Mouse (Mus musculus): ENCODE results near the gene Prr22. TPM values are rescaled to one million over a fixed set of nuclear protein-coding genes. Genes with fewer than 3 reads are reported as not detected.
A peak's percentile ranks its signal among the peaks of the same experiment; 100 is the strongest.

Gene Prr22
- polyA plus RNA-seq, 1 experiment from 2014 or later: 1.0 TPM

DNA sequence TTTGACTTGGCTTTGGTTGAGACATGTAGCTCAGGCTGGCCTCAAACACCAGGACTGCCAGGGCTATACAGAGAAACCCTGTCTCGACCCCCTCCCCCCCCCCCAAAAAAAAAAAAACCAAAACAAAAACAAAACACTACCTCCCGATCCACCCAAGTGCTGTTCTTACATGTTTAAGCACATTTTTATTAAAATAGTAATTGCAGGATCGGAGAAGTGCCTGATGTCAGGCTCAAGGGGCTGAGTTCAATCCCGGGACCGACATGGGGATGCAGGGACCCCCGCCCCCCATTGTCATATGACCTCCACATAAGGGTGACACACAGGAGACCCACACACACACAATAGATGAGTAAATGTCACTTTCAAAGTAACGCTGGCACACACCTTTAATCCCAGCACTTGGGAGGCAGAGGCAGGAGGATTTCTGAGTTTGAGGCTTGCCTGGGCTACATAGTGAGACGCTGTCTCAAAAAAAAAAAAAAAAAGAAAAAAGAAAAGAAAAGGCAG, 6.3 kb upstream of the Prr22 start:
- no peaks in the 10 kb centered on the region for H3K9me3 ChIP-seq (replicated peaks; ENCODE audit: control insufficient read depth, low read length)
- WGBS (ENCODE audit: insufficient replicate concordance): 66% methylated on average over 8 of the region's 8 CpGs
- peak overlapping the region; percentile 71 for H3K4me2 ChIP-seq
- no peak for ATAC-seq (replicated peaks; ENCODE audit: insufficient number of reproducible peaks, low FRiP score, low TSS enrichment)
- peak overlapping the region; percentile 77 for H3K4me3 ChIP-seq (ENCODE audit: low read depth, low read length)
- H3K27ac ChIP-seq (ENCODE audit: low read depth, low read length): peak overlapping the region; percentile 97; the same call in 1 of the 2 replicates
- H3K27me3 ChIP-seq (ENCODE audit: control insufficient read depth, insufficient read depth, low read length): peaks cover 2% of the 10 kb centered on the region; the same call in 1 of the 2 replicates
- no peak overlapping the region for H3K9ac ChIP-seq (ENCODE audit: low read depth, low read length)
- peaks cover 24% of the 10 kb centered on the region for H3K4me1 ChIP-seq (ENCODE audit: control insufficient read depth, insufficient read depth, low read length)
- peaks cover 18% of the 10 kb centered on the region for H3K36me3 ChIP-seq (ENCODE audit: control insufficient read depth, insufficient read depth, low read length)

DNA sequence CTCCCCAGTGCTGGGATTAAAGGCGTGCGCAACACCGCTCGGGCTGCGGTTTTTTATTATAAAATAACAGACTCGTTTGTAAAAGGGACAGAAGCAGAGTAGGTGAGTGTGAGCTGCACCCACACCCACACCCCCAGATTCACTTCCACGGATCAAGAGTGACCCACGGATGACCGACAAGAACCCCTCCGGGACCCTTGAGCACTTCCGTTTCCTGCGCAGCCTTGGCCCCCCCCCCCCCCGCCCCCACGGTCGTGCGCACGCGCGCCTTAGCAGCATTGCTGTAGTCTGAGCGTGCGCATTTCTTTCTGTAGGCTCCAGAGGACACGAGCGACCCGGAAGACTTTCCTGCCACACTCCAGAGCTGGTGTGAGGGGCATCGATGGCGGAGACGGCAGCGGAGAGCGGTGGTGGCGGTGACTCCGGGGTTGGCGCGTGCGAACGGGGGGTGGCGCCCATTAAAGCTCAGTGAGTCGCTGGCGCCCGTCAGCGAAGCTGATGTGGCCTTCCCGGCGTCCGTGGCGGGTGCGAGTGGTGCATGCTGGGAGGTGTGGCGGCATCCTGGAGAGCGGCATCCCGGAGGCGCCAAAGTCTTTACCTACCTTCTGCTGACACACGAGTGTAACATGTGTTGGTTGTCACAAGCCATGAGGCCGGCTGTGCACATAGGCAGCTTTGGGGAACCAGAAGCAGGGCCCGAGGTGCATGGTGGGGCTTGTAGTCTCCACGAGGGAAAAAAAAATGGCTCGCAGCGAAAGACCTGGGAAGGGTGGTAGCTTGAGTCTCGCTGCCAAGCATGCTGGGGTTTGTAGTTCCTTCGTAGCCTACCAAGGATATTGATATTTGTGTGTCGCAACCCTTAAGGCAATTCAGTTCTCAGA, 5.3 kb upstream of the Prr22 start, which contains the start of gene Dus3l:
Gene Dus3l, plus strand, starts transcription at position 284 of the 881 bp plus-strand sequence.
- Histone ChIP-seq H3K36me3 (ENCODE audit: control insufficient read depth, insufficient read depth, low read length) (peaks cover 24% of the 10 kb centered on the region), H3K9ac (ENCODE audit: low read depth, low read length) (peak within 1 kb of the TSS; percentile 92), H3K27me3 (ENCODE audit: control insufficient read depth, insufficient read depth, low read length) (no peaks in the 10 kb centered on the region; the same call in 1 of the 2 replicates), H3K9me3 (replicated peaks; ENCODE audit: control insufficient read depth, low read length) (no peaks in the 10 kb centered on the region), H3K4me2 (peak within 1 kb of the TSS; percentile 71), H3K4me1 (ENCODE audit: control insufficient read depth, insufficient read depth, low read length) (peaks cover 22% of the 10 kb centered on the region), H3K4me3 (ENCODE audit: low read depth, low read length) (peak within 1 kb of the TSS; percentile 77), H3K27ac (ENCODE audit: low read depth, low read length) (peak within 1 kb of the TSS; percentile 97)
- WGBS (ENCODE audit: insufficient replicate concordance): 2% methylated on average over 58 of the region's 58 CpGs
- ATAC-seq (replicated peaks; ENCODE audit: insufficient number of reproducible peaks, low FRiP score, low TSS enrichment): peak; percentile 68

DNA sequence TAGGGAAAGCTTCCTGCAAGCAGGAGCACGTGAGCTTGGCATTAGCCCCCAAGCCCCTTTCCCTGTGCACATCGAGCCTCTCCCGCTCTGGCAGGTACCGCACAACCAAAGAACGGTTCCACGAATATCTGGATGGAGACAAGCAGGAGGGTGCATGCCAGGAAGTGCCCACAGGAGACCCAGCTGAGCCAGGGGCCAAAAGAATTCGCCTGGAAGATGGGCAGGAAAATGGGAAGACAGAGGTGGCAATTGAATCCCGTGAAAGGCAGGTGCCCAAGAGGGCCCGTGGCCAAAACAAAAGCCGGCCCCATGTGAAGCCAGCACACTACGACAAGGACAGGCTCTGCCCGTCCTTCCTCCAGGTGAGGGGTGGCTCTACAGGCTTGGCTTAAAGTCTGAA, 4.6 kb upstream of the Prr22 start:
- Histone ChIP-seq H3K9me3 (replicated peaks; ENCODE audit: control insufficient read depth, low read length) (no peaks in the 10 kb centered on the region), H3K4me3 (ENCODE audit: low read depth, low read length) (peak overlapping the region; percentile 77), H3K4me2 (peak overlapping the region; percentile 71), H3K4me1 (ENCODE audit: control insufficient read depth, insufficient read depth, low read length) (peaks cover 22% of the 10 kb centered on the region), H3K36me3 (ENCODE audit: control insufficient read depth, insufficient read depth, low read length) (peaks cover 24% of the 10 kb centered on the region), H3K27ac (ENCODE audit: low read depth, low read length) (0 out of 2 replicates have a peak overlapping the region, but pooled peaks have one; percentile 97), H3K9ac (ENCODE audit: low read depth, low read length) (peak overlapping the region; percentile 92), H3K27me3 (ENCODE audit: control insufficient read depth, insufficient read depth, low read length) (no peaks in the 10 kb centered on the region; the same call in 1 of the 2 replicates)
- 51% methylated on average over 12 of the region's 12 CpGs for WGBS (ENCODE audit: insufficient replicate concordance)
- no peak for ATAC-seq (replicated peaks; ENCODE audit: insufficient number of reproducible peaks, low FRiP score, low TSS enrichment)

DNA sequence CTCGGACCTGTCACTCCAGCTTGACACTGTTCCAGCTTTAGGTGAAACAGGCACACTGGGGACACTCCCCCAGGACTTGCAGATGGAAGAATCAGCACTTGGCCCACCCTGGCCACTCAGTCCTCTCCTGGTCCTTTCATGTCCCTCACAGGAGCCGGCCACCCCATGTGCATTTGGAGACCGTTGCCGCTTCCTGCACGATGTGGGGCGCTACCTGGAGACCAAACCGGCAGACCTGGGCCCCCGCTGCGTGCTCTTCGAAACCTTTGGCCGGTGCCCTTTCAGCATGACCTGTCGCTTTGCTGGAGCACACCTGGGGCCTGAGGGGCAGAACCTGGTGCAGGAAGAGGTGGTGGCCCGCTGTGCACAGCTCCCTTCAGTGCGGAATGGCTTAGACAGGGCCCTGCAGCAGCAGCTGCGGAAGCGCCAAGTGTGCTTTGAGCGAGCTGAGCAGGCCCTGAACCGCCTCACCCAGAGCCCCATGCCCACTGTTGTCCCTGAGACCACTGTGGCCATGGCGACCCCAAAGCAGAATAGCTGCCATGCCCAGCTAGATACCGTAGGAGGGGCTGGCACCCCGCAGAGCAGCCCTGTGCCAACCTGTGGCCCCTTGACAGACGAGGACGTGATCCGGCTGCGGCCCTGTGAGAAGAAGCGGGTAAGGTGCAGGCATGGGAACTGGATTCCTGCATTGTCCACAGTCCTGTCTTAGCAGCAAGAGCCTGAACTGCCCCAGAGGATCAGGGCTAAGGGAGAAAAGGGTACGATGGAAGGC, 3.2 kb upstream of the Prr22 start:
- no peaks in the 10 kb centered on the region for H3K9me3 ChIP-seq (replicated peaks; ENCODE audit: control insufficient read depth, low read length)
- H3K4me2 ChIP-seq: no peak overlapping the region
- no peak overlapping the region for H3K27ac ChIP-seq (ENCODE audit: low read depth, low read length)
- H3K9ac ChIP-seq (ENCODE audit: low read depth, low read length): no peak overlapping the region
- no peak for ATAC-seq (replicated peaks; ENCODE audit: insufficient number of reproducible peaks, low FRiP score, low TSS enrichment)
- peaks cover 26% of the 10 kb centered on the region for H3K36me3 ChIP-seq (ENCODE audit: control insufficient read depth, insufficient read depth, low read length)
- H3K27me3 ChIP-seq (ENCODE audit: control insufficient read depth, insufficient read depth, low read length): no peaks in the 10 kb centered on the region; the same call in 1 of the 2 replicates
- 96% methylated on average over 27 of the region's 27 CpGs for WGBS (ENCODE audit: insufficient replicate concordance)
- no peak overlapping the region for H3K4me3 ChIP-seq (ENCODE audit: low read depth, low read length)
- H3K4me1 ChIP-seq (ENCODE audit: control insufficient read depth, insufficient read depth, low read length): peaks cover 18% of the 10 kb centered on the region

DNA sequence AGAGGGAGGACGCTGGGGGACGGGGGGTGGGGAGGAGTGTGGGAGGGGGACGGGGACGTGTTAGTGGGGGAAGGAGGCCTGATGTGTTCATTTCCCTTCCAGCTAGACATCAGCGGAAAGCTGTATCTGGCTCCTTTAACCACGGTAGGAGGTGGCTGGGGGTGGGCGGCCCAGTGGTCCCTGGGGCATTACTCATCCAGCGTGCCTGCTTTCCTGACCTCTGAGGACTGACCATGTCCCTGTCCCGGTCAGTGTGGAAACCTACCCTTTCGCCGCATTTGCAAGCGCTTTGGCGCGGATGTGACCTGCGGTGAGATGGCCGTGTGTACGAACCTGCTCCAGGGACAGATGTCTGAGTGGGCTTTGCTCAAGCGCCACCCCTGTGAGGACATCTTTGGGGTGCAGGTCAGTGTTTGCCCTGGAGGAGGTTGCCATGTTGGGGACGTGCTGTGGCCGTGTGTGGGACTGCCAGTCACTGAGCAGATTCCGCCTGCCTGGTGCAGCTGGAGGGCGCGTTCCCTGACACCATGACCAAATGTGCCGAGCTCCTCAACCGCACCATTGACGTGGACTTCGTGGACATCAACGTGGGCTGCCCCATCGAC, 2.4 kb upstream of the Prr22 start:
- no peak overlapping the region for H3K9ac ChIP-seq (ENCODE audit: low read depth, low read length)

DNA sequence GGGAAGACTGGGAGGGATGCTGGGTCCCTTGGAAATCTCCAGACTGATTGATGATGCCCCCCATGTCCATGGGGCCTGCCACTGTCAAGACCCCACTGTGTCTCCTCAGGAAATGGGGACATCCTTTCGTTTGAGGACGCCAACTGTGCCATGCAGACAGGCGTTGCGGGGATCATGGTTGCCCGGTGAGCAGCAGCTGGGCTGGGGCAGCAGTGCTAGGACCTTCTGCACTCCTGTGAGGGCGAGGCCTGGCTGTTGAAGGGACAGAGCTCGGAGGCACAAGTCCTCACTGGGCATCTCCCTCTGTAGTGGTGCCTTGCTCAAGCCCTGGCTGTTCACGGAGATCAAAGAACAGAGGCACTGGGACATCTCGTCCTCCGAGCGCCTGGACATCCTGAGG, 1.1 kb upstream of the Prr22 start:
- Histone ChIP-seq H3K4me3 (ENCODE audit: low read depth, low read length) (no peak overlapping the region), H3K9ac (ENCODE audit: low read depth, low read length) (no peak overlapping the region), H3K27ac (ENCODE audit: low read depth, low read length) (no peak overlapping the region), H3K36me3 (ENCODE audit: control insufficient read depth, insufficient read depth, low read length) (peaks cover 26% of the 10 kb centered on the region), H3K4me1 (ENCODE audit: control insufficient read depth, insufficient read depth, low read length) (peaks cover 9% of the 10 kb centered on the region; the same call in 1 of the 2 replicates), H3K9me3 (replicated peaks; ENCODE audit: control insufficient read depth, low read length) (no peaks in the 10 kb centered on the region), H3K27me3 (ENCODE audit: control insufficient read depth, insufficient read depth, low read length) (no peaks in the 10 kb centered on the region), H3K4me2 (no peak overlapping the region)
- 90% methylated on average over 11 of the region's 11 CpGs for WGBS (ENCODE audit: insufficient replicate concordance)
- no peak for ATAC-seq (replicated peaks; ENCODE audit: insufficient number of reproducible peaks, low FRiP score, low TSS enrichment)

More for the DNA sequence above, 2.4 kb upstream of the Prr22 start:
- Histone ChIP-seq H3K4me2 (no peak overlapping the region), H3K9me3 (replicated peaks; ENCODE audit: control insufficient read depth, low read length) (no peaks in the 10 kb centered on the region), H3K4me1 (ENCODE audit: control insufficient read depth, insufficient read depth, low read length) (peaks cover 12% of the 10 kb centered on the region; the same call in 1 of the 2 replicates), H3K4me3 (ENCODE audit: low read depth, low read length) (no peak overlapping the region), H3K36me3 (ENCODE audit: control insufficient read depth, insufficient read depth, low read length) (peaks cover 26% of the 10 kb centered on the region), H3K27me3 (ENCODE audit: control insufficient read depth, insufficient read depth, low read length) (no peaks in the 10 kb centered on the region), H3K27ac (ENCODE audit: low read depth, low read length) (no peak overlapping the region)
- WGBS (ENCODE audit: insufficient replicate concordance): 96% methylated on average over 29 of the region's 29 CpGs
- no peak for ATAC-seq (replicated peaks; ENCODE audit: insufficient number of reproducible peaks, low FRiP score, low TSS enrichment)

DNA sequence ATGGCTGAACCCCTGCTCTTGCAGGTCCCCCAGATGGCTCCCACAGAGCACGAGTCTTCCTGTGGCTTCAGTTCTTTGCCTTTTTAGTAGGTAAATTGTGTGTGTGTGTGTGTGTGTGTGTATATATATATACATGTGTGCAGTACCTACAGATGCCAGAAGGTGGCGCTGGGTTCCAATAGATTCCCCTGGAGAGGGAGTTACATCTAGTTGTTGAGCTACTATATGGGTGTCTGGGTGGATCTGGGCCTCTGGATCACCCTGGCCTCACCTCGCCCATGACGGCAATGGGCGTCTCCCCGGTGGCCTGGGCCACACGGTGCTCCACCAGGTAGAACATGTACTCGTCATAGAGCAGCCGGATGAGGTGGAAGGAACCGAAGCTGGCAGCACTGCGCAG, 7.5 kb downstream of the Prr22 start:
- no peak overlapping the region for H3K9ac ChIP-seq (ENCODE audit: low read depth, low read length)
- 89% methylated on average over 11 of the region's 11 CpGs for WGBS (ENCODE audit: insufficient replicate concordance)
- H3K4me3 ChIP-seq (ENCODE audit: low read depth, low read length): no peak overlapping the region
- H3K27me3 ChIP-seq (ENCODE audit: control insufficient read depth, insufficient read depth, low read length): no peaks in the 10 kb centered on the region
- H3K4me1 ChIP-seq (ENCODE audit: control insufficient read depth, insufficient read depth, low read length): peaks cover 27% of the 10 kb centered on the region
- H3K36me3 ChIP-seq (ENCODE audit: control insufficient read depth, insufficient read depth, low read length): peaks cover 5% of the 10 kb centered on the region
- no peaks in the 10 kb centered on the region; the same call in 1 of the 2 replicates for H3K9me3 ChIP-seq (replicated peaks; ENCODE audit: control insufficient read depth, low read length)
- no peak overlapping the region for H3K4me2 ChIP-seq
- H3K27ac ChIP-seq (ENCODE audit: low read depth, low read length): no peak overlapping the region
- ATAC-seq (replicated peaks; ENCODE audit: insufficient number of reproducible peaks, low FRiP score, low TSS enrichment): no peak

DNA sequence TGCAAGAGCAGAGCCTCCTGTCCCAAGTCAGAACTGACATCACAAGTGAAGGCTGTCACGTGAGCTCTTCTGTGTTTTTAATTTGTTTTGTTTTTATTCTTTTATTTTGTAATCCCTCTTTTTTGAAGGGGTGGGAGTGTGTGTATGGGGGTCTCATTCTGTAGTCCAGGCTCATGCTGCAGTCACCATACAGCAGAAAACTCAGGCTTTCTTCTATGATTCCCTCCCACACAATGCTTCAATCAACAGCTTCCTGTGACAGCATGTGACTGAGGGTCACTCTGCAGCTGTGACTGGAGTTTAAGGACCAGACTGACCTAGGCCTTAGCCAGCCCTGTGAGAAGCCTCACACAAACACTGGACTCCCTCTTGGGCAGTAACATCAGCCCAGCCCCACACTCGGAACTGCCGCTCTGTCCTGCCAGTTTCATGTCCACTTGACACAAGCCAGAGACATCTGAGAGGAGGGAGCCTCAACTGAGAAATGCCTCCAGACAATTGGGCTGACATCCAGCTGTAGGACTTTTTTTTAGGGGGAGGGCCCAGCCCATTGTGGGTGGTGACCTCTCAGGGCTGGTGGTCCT, 8.8 kb downstream of the Prr22 start:
- peak; percentile 70 for ATAC-seq (replicated peaks; ENCODE audit: insufficient number of reproducible peaks, low FRiP score, low TSS enrichment)
- Histone ChIP-seq H3K27ac (ENCODE audit: low read depth, low read length) (peak overlapping the region; percentile 74), H3K4me3 (ENCODE audit: low read depth, low read length) (no peak overlapping the region), H3K36me3 (ENCODE audit: control insufficient read depth, insufficient read depth, low read length) (peaks cover 5% of the 10 kb centered on the region), H3K9ac (ENCODE audit: low read depth, low read length) (no peak overlapping the region), H3K9me3 (replicated peaks; ENCODE audit: control insufficient read depth, low read length) (no peaks in the 10 kb centered on the region; the same call in 1 of the 2 replicates), H3K4me2 (no peak overlapping the region), H3K4me1 (ENCODE audit: control insufficient read depth, insufficient read depth, low read length) (peaks cover 23% of the 10 kb centered on the region), H3K27me3 (ENCODE audit: control insufficient read depth, insufficient read depth, low read length) (no peaks in the 10 kb centered on the region)
- WGBS (ENCODE audit: insufficient replicate concordance): 33% methylated on average over 3 of the region's 3 CpGs
